Mouse (Mus musculus) ES-Bruce4 (cell line): ENCODE measurements around the gene Lama4.

Source experiments
- CTCF ChIP-seq: IDR thresholded peaks from one replicate; pipeline ENCODE4 v1.8.1; 2011; ENCODE audit warnings: low read depth, low read length
- POLR2A ChIP-seq: IDR thresholded peaks from one replicate; pipeline ENCODE4 v1.8.1; 2011; ENCODE audit warnings: low read length; ENCODE audit not compliant: insufficient read depth

DNA sequence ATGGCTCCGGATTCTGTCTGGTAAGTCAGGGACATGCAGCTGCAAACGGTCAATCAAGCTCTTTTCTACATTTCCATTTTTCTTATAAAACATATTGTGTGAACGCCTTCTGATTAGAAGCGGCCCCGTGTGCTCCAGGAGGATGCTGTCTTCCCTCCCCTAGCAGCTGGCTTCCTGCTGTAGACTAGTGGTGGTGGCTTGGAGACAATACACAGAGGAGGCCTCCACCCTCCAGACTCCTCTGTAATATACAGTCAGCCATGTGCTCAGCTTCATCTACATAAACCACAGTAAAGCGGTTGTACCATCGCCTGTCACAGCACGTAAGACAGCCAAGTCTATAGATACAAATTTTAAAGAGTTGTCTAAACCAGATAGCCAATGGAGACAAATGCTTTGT, 40.2 kb downstream of the Lama4 start:
- TF ChIP-seq POLR2A (no peak), CTCF (no peak)
